Mouse (Mus musculus) hindbrain, postnatal 0 days (tissue): ENCODE data around the gene Myoz1. TPM values are rescaled to one million over a fixed set of nuclear protein-coding genes. Genes with fewer than 3 reads are reported as not detected.
A peak's percentile ranks its signal among the peaks of the same experiment; 100 is the strongest.

Experiments
- ATAC-seq: fragments of 200-750 bp; cut with Nextera tagmentation; 2 replicates; pipeline ENCODE4 v1.8.0; 2017; ENCODE audit warnings: mild to moderate bottlenecking, moderate TSS enrichment, moderate library complexity
- DNase-seq: peaks from one replicate; pipeline ENCODE4 v3.0.0-alpha.2; 2015; ENCODE audit warnings: low spot score
- H3K27ac ChIP-seq: fragments of 300-500 bp; sonication (generic); 2 replicates; pipeline ENCODE4 v1.5.1; 2014; ENCODE audit warnings: mild to moderate bottlenecking
- H3K27me3 ChIP-seq: fragments of 300-500 bp; sonication (generic); 2 replicates; pipeline ENCODE4 v1.6.1; 2014; ENCODE audit warnings: low read length, mixed read lengths; ENCODE audit not compliant: insufficient read depth
- H3K36me3 ChIP-seq: fragments of 300-500 bp; sonication (generic); 2 replicates; pipeline ENCODE4 v1.6.1; 2014; ENCODE audit warnings: low read length, mixed read lengths; ENCODE audit not compliant: insufficient read depth
- H3K4me1 ChIP-seq: fragments of 300-500 bp; sonication (generic); 2 replicates; pipeline ENCODE4 v1.6.1; 2014; ENCODE audit warnings: antibody characterized with exemption, low read length, mixed read lengths; ENCODE audit not compliant: insufficient read depth
- H3K4me2 ChIP-seq: fragments of 300-500 bp; sonication (generic); 2 replicates; pipeline ENCODE4 v1.6.1; 2014; ENCODE audit warnings: low read depth, mild to moderate bottlenecking, low read length, moderate library complexity, mixed read lengths
- H3K4me3 ChIP-seq: fragments of 300-500 bp; sonication (generic); 2 replicates; pipeline ENCODE4 v1.5.1; 2014; ENCODE audit warnings: low read length
- H3K9ac ChIP-seq: fragments of 300-500 bp; sonication (generic); replicated peaks from 2 replicates; pipeline ENCODE4 v1.6.1; 2014; ENCODE audit warnings: mild to moderate bottlenecking, low read length, moderate library complexity, mixed read lengths
- H3K9me3 ChIP-seq: fragments of 300-500 bp; sonication (generic); 2 replicates; pipeline ENCODE4 v1.6.1; 2016; ENCODE audit warnings: low read length, mixed read lengths
- CTCF ChIP-seq: IDR thresholded peaks from 2 replicates; pipeline ENCODE4 v1.5.1; 2016; ENCODE audit warnings: antibody characterized with exemption, control low read depth, low read depth
- WGBS: fragments of 180-500 bp; shearing (Covaris S2); extraction: QIAGEN DNeasy Blood & Tissue Kit; methylation state at CpG from one replicate; pipeline ENCODE4 v1.1.7; 2014; 5-methylcytosine and 5-hydroxymethylcytosine counted together
- polyA plus RNA-seq: library from polyadenylated mRNA; unstranded; fragments of >200 nt; fragmentation: Nextera tagmentation; extraction: Ambion mirVana; gene quantifications from 2 replicates; pipeline ENCODE4 v1.2.1, GENCODE M21; 2015
- total RNA-seq: library from RNA; depleted of rRNA; stranded (reverse); fragments of >200 nt; gene quantifications from 2 replicates; pipeline ENCODE4 v1.2.3, GENCODE M21; 2014

The Myoz1 gene
- total and polyA plus RNA-seq, 2 experiments from 2014 or later: not detected

GRCm38 (mm10) chr14:20673735-20674063 lies 17.4 kb upstream of the Myoz1 start:
- H3K4me3 ChIP-seq: peak overlapping the region; percentile 90
- ATAC-seq: peak; percentile 70
- H3K9me3 ChIP-seq: no peaks in the 10 kb centered on the region
- no peak for DNase-seq
- peak overlapping the region; percentile 67 for H3K4me2 ChIP-seq
- WGBS: 12% methylated on average over 13 of the region's 13 CpGs
- peaks cover 13% of the 10 kb centered on the region; the same call in 1 of the 2 replicates for H3K36me3 ChIP-seq
- TF ChIP-seq CTCF: no peak
- peak overlapping the region; percentile 70; the same call in 1 of the 2 replicates for H3K27ac ChIP-seq
- no peaks in the 10 kb centered on the region for H3K27me3 ChIP-seq
- 0 out of 2 replicates have a peak overlapping the region, but pooled peaks have one; percentile 38 for H3K9ac ChIP-seq
- peaks cover 5% of the 10 kb centered on the region; the same call in 1 of the 2 replicates for H3K4me1 ChIP-seq

DNA sequence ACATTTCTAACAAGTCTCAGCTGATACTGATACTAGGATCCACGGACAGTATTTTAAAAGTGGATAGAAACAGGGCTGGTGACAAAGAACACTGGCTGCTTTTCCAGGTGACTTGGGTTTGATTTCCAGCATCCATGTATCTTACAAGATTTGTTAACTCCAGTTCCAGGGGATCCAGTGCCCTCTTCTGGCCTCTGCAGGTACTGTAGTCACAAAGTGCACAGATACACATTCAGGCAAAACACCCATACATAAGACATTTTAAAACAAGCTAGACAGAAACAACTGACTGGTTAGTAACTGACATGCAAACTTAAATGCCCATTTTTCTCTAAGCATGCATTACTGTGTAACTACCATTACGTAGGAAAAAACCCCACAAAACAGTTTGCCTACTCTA lies 16.6 kb upstream of the Myoz1 start:
- Histone ChIP-seq H3K27me3 (no peaks in the 10 kb centered on the region), H3K4me2 (no peak overlapping the region), H3K27ac (no peak overlapping the region), H3K36me3 (peaks cover 13% of the 10 kb centered on the region; the same call in 1 of the 2 replicates), H3K9ac (no peak overlapping the region), H3K9me3 (no peaks in the 10 kb centered on the region), H3K4me3 (no peak overlapping the region), H3K4me1 (peaks cover 5% of the 10 kb centered on the region; the same call in 1 of the 2 replicates)
- WGBS: 94% methylated on average over 2 of the region's 2 CpGs
- DNase-seq (peak; percentile 51), ATAC-seq (no peak)
- TF ChIP-seq CTCF: peak; percentile 62

GRCm38 (mm10) chr14:20668154-20668810 lies 11.9 kb upstream of the Myoz1 start, which contains the start of gene Synpo2l:
Synpo2l (minus strand) TSS chr14:20668354.
- H3K9me3 ChIP-seq: no peaks in the 10 kb centered on the region
- H3K27me3 ChIP-seq: no peaks in the 10 kb centered on the region
- ATAC-seq: no peak
- no peak for TF ChIP-seq CTCF
- H3K4me3 ChIP-seq: no peak within 1 kb of the TSS
- 75% methylated on average over 8 of the region's 8 CpGs for WGBS
- DNase-seq: no peak
- no peak within 1 kb of the TSS for H3K9ac ChIP-seq
- H3K36me3 ChIP-seq: no peaks in the 10 kb centered on the region
- H3K27ac ChIP-seq: no peak within 1 kb of the TSS
- H3K4me2 ChIP-seq: no peak within 1 kb of the TSS
- no peaks in the 10 kb centered on the region for H3K4me1 ChIP-seq

DNA sequence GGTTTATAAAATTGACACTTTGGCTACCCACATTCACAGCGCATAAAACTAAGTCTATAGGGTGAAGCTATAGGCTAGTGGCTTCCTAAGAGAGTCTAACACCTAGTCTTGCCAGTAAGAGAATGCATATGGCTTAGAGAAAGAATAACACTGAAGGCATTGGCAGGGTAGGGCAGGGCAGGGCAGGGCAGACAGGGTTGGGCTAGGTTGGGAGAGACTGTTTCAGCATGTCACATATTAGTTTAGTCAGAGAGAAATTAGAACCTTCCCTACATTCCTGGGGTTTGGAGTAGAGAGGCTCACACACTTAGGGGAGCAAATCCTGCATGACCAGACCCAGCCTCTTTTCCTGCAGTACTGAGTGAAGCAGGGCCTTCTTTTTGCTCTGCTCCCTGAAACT lies 11.1 kb upstream of the Myoz1 start:
- Histone ChIP-seq H3K9ac (no peak overlapping the region), H3K27me3 (no peaks in the 10 kb centered on the region), H3K9me3 (no peaks in the 10 kb centered on the region), H3K36me3 (no peaks in the 10 kb centered on the region), H3K4me1 (peaks cover 2% of the 10 kb centered on the region; the same call in 1 of the 2 replicates), H3K4me3 (no peak overlapping the region), H3K4me2 (no peak overlapping the region), H3K27ac (no peak overlapping the region)
- no peak for DNase-seq
- no peak for ATAC-seq
- no peak for TF ChIP-seq CTCF
- WGBS: 73% methylated on average over 1 of the region's 1 CpGs

DNA sequence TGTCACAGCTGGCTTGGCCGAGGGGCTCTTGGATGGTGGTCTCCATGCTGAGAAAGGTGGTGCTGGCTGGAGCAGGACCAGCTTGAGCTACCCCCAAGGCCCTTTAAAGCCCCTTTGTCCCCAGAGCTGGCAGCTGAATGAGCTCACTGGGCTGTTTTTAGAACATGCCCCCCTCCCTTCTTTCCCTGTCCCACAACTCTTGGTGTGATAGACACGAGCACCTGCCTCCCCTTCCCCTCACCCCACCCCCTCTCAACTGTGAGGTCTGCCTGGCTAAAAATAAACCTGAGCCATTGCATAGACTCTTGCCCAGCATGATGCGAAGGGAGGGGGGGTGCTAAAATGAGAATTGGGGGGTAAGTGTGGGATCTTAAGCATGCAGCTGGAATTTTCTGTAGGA lies 8.1 kb upstream of the Myoz1 start:
- no peak overlapping the region for H3K27ac ChIP-seq
- no peak overlapping the region for H3K4me3 ChIP-seq
- H3K36me3 ChIP-seq: no peaks in the 10 kb centered on the region
- no peak overlapping the region for H3K9ac ChIP-seq
- peaks cover 13% of the 10 kb centered on the region; the same call in 1 of the 2 replicates for H3K4me1 ChIP-seq
- H3K4me2 ChIP-seq: no peak overlapping the region
- DNase-seq (no peak), ATAC-seq (no peak)
- no peaks in the 10 kb centered on the region for H3K9me3 ChIP-seq
- no peak for TF ChIP-seq CTCF
- H3K27me3 ChIP-seq: no peaks in the 10 kb centered on the region
- 53% methylated on average over 3 of the region's 3 CpGs for WGBS

DNA sequence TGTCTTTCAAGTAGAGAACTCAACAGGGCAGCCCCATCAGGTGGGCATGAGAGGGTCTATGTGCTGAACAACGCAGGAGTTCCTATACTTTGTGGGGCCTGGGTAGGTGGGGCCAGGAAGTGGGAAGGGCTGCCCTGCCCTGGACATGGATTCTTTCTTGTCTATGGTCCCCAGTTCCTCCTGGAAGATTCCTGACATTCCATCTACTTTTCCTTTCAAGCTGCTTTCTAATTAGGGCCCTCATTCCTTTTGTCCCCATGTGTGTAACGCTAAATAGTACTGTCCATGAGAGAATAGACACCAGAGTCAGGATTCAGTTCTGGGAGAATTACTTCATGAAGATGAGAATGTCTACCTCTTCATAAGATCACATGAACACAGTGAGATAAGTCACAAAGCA lies 7.3 kb upstream of the Myoz1 start:
- no peak overlapping the region for H3K27ac ChIP-seq
- DNase-seq: no peak
- no peak for ATAC-seq
- no peak overlapping the region for H3K4me2 ChIP-seq
- H3K4me3 ChIP-seq: no peak overlapping the region
- no peaks in the 10 kb centered on the region for H3K9me3 ChIP-seq
- peaks cover 13% of the 10 kb centered on the region; the same call in 1 of the 2 replicates for H3K4me1 ChIP-seq
- no peak for TF ChIP-seq CTCF
- no peaks in the 10 kb centered on the region for H3K27me3 ChIP-seq
- 66% methylated on average over 2 of the region's 2 CpGs for WGBS
- no peaks in the 10 kb centered on the region for H3K36me3 ChIP-seq
- H3K9ac ChIP-seq: no peak overlapping the region

GRCm38 (mm10) chr14:20662740-20663139 lies 6.4 kb upstream of the Myoz1 start:
- no peak for TF ChIP-seq CTCF
- Histone ChIP-seq H3K27ac (peak overlapping the region; percentile 93; the same call in 1 of the 2 replicates), H3K27me3 (no peaks in the 10 kb centered on the region), H3K9me3 (no peaks in the 10 kb centered on the region), H3K36me3 (no peaks in the 10 kb centered on the region), H3K4me1 (peaks cover 13% of the 10 kb centered on the region; the same call in 1 of the 2 replicates), H3K4me2 (peak overlapping the region; percentile 72), H3K4me3 (no peak overlapping the region), H3K9ac (no peak overlapping the region)
- WGBS: 96% methylated on average over 3 of the region's 3 CpGs
- no peak for DNase-seq
- ATAC-seq: no peak
